Mouse (Mus musculus) brain, embryonic 14.5 days (tissue): ENCODE measurements around the gene Tgfbr1. TPM values are rescaled to one million over a fixed set of nuclear protein-coding genes. Genes with fewer than 3 reads are reported as not detected.

Experiments used
- DNase-seq: peaks from one replicate; pipeline ENCODE4 v3.0.0-alpha.2; 2011; ENCODE audit warnings: low read depth
- CTCF ChIP-seq: fragments of 200-500 bp; IDR thresholded peaks from 2 replicates; pipeline ENCODE4 v1.5.1; 2012; ENCODE audit warnings: inconsistent platforms, mild to moderate bottlenecking, moderate library complexity, borderline replicate concordance; ENCODE audit not compliant: insufficient read depth, insufficient read length; ENCODE audit errors: extremely low read depth
- POLR2A ChIP-seq: fragments of 200-500 bp; IDR thresholded peaks from 2 replicates; pipeline ENCODE4 v1.6.1; 2012; ENCODE audit warnings: mild to moderate bottlenecking, inconsistent platforms, borderline replicate concordance; ENCODE audit not compliant: poor library complexity, insufficient read depth, insufficient read length, severe bottlenecking; ENCODE audit errors: extremely low read depth
- polyA plus RNA-seq: library from polyadenylated mRNA; depleted of rRNA; stranded (reverse); fragments of >200 nt; gene quantifications from 2 replicates; pipeline ENCODE4 v1.2.3, GENCODE M21; 2012; rRNA removed

The Tgfbr1 gene
- polyA plus RNA-seq, 1 experiment: 44.8 TPM

DNA sequence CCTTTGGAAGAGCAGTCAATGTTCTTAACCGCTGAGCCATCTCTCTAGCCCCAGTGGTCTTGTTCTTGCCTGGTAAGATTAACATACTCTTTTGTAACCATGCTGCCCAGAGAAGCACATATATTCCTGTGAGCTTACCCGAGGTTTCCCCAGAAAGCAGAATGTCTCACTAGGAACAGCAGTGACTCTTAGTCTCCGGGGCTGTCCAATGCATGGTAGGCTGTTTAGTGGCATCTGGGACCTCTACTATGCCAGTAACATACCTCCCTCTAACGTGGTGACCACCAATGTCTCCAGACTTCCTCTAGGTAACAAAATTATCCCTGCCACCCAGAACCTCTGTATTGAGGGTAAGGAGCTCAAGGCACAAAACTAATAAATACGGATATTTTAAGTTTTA is 78.1 kb downstream of the Tgfbr1 start:
- no peak for TF ChIP-seq CTCF
- no peak for TF ChIP-seq POLR2A
- no peak for DNase-seq

DNA sequence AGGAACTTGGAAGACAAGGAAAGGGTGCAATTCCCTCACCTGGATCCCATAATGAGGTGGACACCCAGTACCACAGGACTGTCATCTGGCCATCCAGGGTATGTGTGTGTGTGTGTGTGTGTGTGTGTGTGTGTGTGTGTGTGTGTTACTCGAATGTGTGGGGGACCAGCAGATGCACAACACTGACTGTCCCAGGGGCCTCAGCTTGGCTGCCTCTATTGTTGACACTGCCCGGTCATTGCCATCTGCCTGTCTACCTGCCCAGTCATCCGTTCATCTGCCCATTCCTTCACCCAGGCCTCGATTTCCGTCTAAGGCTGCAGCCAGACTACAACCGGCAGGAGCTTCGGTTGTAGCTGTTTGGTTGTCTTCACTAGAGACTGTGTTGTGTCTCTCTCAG is 79.7 kb downstream of the Tgfbr1 start:
- DNase-seq: no peak
- no peak for TF ChIP-seq CTCF
- TF ChIP-seq POLR2A: no peak

DNA sequence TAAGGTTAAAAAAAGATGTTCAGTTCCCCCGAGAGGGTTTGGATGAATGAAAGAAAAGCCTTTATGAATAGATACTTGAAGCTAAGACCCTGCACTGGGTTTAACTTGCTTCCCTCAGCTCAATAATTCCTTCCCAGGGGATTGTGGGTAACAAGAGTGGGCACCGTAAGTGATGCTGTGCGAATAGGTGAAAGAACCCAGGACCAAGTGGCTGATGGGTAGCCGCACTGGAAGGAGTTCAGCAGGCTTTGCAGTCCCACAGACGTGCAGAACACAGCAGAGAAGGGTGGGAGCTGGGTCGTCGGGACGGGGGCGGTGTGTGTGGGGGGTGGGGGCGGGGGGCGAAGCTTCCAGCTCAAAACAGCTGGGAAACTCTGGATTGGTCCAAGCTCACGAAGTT is 82.1 kb downstream of the Tgfbr1 start:
- TF ChIP-seq POLR2A: no peak
- TF ChIP-seq CTCF: no peak
- no peak for DNase-seq

DNA sequence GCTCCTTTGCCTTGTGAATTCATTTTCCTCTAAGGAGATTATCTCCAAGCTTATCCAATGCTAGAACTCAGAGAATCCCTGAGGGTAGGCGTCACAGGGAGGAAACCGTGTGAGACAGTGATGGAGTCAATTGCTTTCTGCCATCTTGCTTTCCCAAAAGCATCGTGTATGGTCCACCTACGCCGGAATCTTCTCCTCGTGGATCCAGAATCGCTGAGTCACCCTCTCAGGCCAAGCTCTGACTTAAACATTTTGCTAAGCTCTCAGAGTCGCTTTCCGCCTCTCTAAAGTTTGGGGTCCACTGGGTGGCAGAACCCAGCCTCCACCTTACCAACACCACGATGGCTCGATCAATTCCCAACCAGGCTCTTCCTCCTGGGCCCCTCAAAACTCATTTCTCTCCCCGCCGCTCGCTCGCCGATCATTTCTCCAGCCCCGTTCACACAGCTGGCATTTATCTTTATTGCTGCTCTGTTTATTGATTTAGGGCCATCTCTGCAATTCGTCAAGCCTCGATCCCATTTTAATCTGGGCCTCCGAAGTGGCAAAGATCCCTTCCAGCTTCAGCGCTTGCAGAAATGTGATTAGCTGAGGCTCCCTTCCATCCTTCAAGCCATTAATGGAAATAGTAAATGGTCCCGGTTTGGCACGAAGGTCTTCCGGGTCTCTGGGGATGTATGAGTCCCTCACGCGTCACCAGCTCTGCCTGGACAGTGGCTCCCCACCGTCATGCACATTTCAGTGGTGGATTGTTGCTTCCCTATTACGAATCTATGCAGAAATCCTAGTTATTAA is 82.7 kb downstream of the Tgfbr1 start:
- TF ChIP-seq POLR2A: no peak
- no peak for TF ChIP-seq CTCF
- DNase-seq: no peak

DNA sequence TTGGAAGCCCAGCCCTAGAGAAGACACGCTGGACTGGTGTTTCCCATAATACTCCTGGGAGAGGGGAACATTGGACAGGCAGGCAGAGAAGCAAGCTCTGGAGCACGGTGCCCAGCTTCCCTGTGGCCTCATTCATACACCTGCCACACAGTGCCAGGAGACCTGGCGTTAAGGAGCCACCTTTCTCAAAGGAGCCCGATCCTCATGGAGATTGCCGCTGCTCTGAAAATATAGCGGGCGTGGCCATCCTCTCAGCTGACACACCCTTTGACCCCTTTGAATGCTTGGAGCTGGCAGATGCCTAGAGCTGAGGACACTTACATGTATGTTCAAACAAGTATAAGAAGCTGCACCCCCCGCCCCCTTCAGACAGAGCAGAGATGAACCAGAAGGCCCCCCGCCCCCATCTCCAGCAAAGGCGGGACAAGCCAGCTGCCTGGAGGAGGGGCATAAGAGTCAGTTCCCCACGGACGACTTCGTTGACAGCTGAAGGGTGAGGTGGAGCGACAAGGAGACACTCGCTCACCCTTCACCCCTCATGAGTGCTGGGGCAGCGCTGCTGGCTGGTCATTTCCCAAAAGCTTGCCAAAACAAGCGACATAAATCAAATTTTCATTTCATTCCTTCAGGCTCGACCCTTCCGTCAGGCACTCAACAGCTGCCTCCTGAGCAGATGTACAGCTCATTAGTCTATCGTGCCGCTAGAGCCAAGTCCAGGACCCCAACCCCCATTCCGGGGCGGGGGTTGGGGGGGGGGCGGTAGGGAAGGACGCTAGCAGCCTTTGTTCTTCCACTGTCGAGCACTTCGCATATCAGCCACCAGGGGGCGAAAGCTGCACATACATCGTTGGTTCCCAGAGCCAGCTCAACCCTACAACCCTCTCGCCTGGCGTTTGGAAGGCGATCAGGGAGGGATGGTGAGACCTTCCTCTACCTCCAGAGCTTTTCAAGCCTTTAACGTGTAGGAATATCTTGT is 84.6 kb downstream of the Tgfbr1 start:
- peak; percentile 96 for DNase-seq
- TF ChIP-seq POLR2A (no peak), CTCF (peak; percentile 95)

DNA sequence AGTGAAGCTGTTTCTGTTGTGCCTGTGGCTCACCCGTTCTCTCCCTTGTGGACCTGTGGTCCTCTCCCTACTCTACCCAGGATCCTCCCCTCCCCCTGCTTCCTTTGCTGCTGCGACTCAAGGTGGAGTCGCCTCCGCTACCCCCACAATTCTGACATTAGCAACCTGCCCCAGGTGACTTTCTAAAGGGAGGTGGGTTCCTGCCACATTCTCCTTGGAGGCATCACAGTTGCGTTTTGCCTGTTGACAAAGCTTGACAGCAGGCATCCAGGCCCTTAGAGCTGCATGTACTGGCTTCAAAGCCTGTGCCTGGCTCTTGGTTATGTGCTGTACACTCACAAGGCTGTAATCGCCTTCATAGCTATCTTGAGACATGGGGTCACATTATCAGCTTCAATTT is 85.9 kb downstream of the Tgfbr1 start:
- TF ChIP-seq POLR2A: no peak
- no peak for TF ChIP-seq CTCF
- DNase-seq: no peak

DNA sequence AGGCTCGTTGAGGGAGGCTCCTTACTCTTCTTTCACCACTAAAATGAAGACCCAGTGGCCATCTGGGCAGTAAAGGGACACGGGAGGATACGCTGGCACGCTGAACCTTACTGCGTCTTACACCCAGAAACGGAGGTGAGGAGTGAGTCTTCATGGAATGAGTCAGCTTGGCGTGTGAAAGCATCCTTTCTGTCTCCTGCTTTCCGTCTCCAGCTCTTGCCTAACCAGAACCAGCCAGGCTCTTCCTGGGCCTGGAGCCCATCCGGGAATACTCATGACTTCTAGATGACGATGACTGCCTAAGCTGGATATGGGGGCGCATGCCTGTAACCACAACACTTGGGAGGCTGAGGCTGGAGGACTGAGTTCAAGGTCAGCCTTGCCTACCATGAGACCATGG is 87.9 kb downstream of the Tgfbr1 start:
- DNase-seq: no peak
- TF ChIP-seq CTCF: no peak
- TF ChIP-seq POLR2A: no peak

DNA sequence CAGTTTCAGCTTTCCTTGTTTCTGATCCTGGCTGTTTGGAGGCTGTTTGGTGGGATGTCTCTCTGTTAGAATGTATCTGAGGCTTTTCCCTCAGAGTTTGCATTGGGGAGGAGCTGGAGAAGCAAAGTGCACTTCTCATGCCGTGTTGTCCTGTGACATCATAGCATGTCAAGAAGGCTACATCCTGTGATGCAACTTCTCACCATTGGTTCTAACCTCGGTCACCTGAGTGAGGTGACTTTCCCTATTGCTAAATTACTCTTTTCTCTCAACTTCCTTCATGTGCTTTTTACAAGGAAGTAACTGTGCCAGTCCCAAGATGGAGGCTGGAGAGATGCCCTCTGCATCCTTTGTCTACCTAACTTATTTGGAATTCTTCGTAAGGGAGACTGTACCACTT is 95.5 kb downstream of the Tgfbr1 start:
- no peak for DNase-seq
- TF ChIP-seq CTCF (no peak), POLR2A (no peak)

DNA sequence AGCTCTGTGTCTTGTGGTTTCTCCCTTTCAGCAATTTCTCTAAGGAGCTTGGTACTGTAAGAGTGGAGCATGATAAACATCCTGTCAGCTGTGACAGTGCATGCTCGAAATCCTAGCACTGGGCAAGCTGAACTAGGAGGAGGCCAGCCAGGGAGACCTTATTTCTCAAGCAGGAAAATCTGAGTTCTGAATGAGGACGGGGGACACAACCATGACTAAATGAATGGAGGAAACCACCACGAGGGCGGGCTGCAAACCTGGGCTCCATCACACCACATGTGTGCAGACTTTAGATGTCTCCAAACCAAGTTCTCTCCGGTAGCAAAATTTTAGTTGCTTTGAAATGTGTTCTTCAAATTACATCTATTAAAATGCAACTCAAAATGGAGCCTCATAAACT is 96.1 kb downstream of the Tgfbr1 start:
- DNase-seq: no peak
- no peak for TF ChIP-seq POLR2A
- TF ChIP-seq CTCF: no peak

DNA sequence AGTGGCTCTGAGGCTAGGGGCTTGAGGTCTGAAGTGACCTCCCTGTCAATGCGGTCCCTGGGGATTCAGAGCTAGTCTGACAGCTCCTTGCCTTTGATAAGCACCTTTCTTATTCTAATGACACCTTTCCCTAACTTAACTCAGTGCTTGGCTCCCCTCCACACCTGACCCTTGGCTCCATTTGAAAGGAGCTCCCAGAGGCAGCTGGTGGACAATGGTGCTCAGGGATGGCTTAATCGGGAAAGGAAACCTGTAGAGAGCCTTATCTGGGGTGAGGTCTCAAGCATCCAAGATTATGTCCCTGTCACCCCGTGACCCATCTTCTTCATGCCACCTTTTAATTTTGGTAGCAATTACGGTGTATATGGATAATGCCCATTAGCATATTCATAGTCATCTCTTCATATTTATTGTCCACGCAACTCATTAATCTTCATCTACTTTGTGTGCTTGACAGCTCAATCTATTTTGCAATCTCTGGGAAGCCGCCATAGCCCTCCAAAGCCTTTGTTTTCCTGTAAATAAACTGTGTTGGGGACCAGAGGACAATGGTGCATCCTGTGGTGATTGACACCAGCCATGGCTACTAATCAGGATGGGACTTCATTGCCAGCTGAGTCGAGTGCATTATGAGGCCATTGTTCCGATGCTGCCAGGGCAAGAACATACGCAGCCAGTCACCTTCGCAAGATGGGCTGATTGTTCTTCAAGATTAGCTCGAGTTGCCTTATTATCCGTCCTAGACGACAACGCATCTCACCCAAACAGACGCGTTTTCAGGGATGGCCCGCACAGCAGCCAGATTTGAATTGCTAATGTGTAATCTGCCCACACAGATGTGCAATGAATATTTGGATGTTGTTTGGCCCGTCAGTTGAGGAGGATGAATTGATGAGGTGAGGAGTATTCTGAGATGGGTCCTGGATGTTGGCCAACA is 96.8 kb downstream of the Tgfbr1 start:
- DNase-seq: peak; percentile 43
- no peak for TF ChIP-seq POLR2A
- no peak for TF ChIP-seq CTCF

Other genes with a start within 250 kb of the Tgfbr1 start
- 11.9 and 17.2 TPM in 2 replicates for gene Col15a1, start 145.1 kb upstream of the Tgfbr1 start, polyA plus RNA-seq
- gene Alg2, start 121.1 kb downstream of the Tgfbr1 start, polyA plus RNA-seq: 109 and 179 TPM in 2 replicates
- 209 and 298 TPM in 2 replicates for gene Sec61b, start 121.4 kb downstream of the Tgfbr1 start, polyA plus RNA-seq